Mouse (Mus musculus): ENCODE results near the gene Nrxn3. TPM values are rescaled to one million over a fixed set of nuclear protein-coding genes. Genes with fewer than 3 reads are reported as not detected.

The Nrxn3 gene
- polyA plus RNA-seq, 1 experiment from 2014 or later, result 1.0 TPM

DNA sequence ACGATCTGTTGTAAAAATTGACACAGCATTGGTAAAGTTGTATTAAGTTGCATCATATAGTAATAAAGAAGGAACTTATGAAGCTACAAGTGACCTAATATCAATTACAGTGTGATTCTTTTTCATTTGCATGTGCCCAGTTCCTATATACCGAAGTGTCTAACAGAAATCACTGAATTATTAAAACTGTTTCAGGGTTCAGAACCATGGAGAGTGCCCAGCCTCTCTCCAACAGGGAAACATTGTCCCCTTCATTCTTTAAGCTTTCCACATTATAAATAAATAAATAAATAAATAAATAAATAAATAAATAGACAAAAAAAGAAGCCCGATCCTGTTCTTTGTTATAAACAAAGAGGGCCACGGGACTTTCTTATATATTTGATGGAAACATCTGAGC is 140.4 kb downstream of the Nrxn3 start:
- H3K4me2 ChIP-seq (replicated peaks), result no peak overlapping the region
- H3K4me1 ChIP-seq, result peaks cover 3% of the 10 kb centered on the region; the same call in 1 of the 2 replicates
- no peak overlapping the region for H3K27ac ChIP-seq
- no peaks in the 10 kb centered on the region for H3K36me3 ChIP-seq
- no peak overlapping the region for H3K4me3 ChIP-seq
- H3K9me3 ChIP-seq, result no peaks in the 10 kb centered on the region
- no peak overlapping the region for H3K9ac ChIP-seq
- ATAC-seq (ENCODE audit: low FRiP score, low read depth), result no peak
- 79% methylated on average over 4 of the region's 4 CpGs for WGBS
- no peaks in the 10 kb centered on the region for H3K27me3 ChIP-seq

DNA sequence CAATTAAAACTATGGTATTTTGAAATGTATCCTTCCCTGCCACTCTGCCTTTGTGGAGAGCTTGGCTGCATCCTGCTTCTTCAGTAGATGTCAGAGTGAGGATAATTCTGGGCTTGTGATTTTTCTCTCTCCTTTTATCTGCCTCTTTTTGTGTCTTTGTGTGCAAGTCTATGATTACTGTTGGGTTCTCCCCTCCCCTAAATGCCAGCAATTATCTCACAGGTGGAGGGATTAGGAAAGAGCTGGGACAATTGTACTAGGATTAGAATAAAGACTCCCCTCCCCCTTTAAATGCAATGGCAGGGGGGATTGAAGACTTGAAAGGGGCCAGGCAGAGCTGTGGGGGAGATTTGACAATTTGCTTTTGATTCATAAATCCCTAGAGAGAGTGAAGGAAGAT is 145.6 kb downstream of the Nrxn3 start:
- H3K9ac ChIP-seq, result no peak overlapping the region
- H3K9me3 ChIP-seq, result no peaks in the 10 kb centered on the region
- no peak overlapping the region for H3K4me2 ChIP-seq (replicated peaks)
- H3K4me3 ChIP-seq, result no peak overlapping the region
- H3K4me1 ChIP-seq, result no peaks in the 10 kb centered on the region
- H3K27ac ChIP-seq, result no peak overlapping the region
- no peaks in the 10 kb centered on the region for H3K27me3 ChIP-seq
- no peaks in the 10 kb centered on the region for H3K36me3 ChIP-seq
- ATAC-seq (ENCODE audit: low FRiP score, low read depth), result no peak

DNA sequence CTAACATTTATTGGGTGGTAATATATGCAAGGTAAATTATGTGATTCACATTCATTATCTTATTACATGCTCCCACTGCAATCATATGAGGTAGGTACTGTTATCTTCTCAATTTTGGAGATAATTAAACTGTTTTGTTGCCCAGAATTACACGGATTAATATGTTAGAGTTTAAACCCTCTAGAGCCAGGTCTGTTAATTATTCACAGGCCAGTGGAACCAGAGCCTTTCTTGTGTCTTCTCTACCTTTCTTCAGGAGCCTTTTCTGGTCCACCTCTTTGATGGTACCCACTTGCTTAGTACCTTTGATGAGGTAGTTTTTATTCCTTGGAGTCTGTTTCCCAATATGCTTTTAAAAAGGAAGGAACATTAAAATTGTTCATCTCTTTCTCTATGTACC is 174.7 kb downstream of the Nrxn3 start:
- no peaks in the 10 kb centered on the region for H3K27me3 ChIP-seq
- ATAC-seq (ENCODE audit: low FRiP score, low read depth), result no peak
- no peak overlapping the region for H3K4me2 ChIP-seq (replicated peaks)
- no peak overlapping the region for H3K4me3 ChIP-seq
- H3K27ac ChIP-seq, result no peak overlapping the region
- H3K36me3 ChIP-seq, result no peaks in the 10 kb centered on the region
- WGBS, result 63% methylated on average over 1 of the region's 1 CpGs
- H3K9ac ChIP-seq, result no peak overlapping the region
- H3K9me3 ChIP-seq, result no peaks in the 10 kb centered on the region
- H3K4me1 ChIP-seq, result no peaks in the 10 kb centered on the region

DNA sequence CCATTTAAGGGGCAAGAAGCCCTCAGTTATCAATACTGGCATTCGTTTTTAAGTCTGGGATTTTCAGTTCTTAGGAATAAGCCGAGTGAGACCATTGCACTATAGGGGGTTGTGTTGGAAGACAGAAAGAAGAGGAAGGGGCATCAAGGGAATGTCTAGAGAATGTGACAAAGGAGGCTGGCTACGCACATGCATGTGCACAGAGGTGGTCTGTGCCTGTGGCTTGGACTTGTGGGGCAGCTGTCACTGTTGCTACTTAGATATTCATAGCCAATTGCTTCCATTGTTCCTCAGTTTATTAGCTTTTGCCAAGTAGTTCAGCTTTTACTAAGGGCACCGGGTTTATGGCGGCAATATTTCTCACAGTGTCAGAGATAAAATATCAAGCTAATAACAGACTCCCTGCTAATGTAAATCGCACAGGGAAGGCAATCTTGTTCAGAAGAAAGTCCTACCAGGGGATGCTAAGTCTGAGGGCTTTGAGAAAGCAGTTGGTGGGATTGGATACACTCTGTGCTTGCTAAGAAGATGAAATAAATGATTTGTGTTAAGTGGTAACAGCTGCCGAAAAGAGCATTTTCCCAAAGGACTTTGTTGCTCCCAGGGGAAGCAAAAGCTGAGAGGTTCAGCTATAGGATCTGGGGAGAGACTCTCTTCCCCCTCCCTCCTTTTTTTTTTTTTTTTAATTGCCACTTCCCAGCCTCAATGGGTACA is 177.5 kb downstream of the Nrxn3 start:
- WGBS, result 35% methylated on average over 7 of the region's 7 CpGs
- no peaks in the 10 kb centered on the region for H3K36me3 ChIP-seq
- no peak overlapping the region for H3K4me3 ChIP-seq
- no peaks in the 10 kb centered on the region for H3K4me1 ChIP-seq
- no peak for ATAC-seq (ENCODE audit: low FRiP score, low read depth)
- no peaks in the 10 kb centered on the region for H3K27me3 ChIP-seq
- no peaks in the 10 kb centered on the region for H3K9me3 ChIP-seq
- H3K9ac ChIP-seq, result no peak overlapping the region
- no peak overlapping the region for H3K27ac ChIP-seq
- H3K4me2 ChIP-seq (replicated peaks), result no peak overlapping the region

DNA sequence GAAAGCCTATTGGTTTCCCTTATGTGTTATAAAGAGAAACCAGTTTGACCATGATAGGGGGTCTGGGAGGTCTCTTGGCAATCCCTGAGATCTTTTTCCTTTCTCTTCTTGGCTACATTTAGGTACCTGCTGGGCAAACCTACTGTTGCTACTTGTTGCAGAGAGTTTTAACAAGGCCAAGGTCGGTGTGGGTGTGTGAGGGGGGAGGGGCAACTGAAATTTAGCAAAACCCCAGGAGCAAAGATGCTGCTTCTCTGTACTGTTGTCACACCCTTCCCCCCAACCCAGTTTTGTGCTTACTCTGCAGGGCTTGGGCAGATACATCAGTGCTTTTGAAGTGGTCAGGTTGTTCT is 178.0 kb downstream of the Nrxn3 start:
- ATAC-seq (ENCODE audit: low FRiP score, low read depth), result no peak
- WGBS, result 0% methylated on average over 1 of the region's 1 CpGs
- no peak overlapping the region for H3K9ac ChIP-seq

DNA sequence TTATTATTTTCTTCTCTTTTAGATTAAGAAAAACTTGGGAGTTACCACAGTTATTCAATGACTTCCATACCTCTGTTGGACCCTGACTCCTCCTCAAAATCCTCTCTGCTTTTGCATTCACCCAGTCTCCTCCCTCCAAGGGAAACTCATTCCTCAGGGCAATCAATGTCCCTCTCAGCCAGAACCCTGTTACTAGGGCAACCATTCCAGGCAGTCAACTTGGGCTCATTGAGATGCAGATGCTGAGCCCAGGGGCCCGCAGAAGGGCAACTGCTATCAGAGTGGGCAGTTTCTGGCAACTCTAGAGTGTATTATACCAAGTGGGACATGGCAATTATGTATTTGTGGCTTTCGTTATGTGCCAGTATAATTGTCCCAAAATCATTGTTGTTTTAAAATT is 188.1 kb downstream of the Nrxn3 start:
- Histone ChIP-seq H3K9me3 (no peaks in the 10 kb centered on the region), H3K4me3 (no peak overlapping the region), H3K4me2 (replicated peaks) (no peak overlapping the region), H3K9ac (no peak overlapping the region), H3K27me3 (no peaks in the 10 kb centered on the region), H3K27ac (no peak overlapping the region), H3K4me1 (no peaks in the 10 kb centered on the region), H3K36me3 (no peaks in the 10 kb centered on the region)
- WGBS, result 43% methylated on average over 2 of the region's 2 CpGs
- ATAC-seq (ENCODE audit: low FRiP score, low read depth), result no peak

More for the DNA sequence above, 178.0 kb downstream of the Nrxn3 start:
- Histone ChIP-seq H3K27me3 (no peaks in the 10 kb centered on the region), H3K4me1 (no peaks in the 10 kb centered on the region), H3K4me3 (no peak overlapping the region), H3K27ac (no peak overlapping the region), H3K36me3 (no peaks in the 10 kb centered on the region), H3K4me2 (replicated peaks) (no peak overlapping the region), H3K9me3 (no peaks in the 10 kb centered on the region)

DNA sequence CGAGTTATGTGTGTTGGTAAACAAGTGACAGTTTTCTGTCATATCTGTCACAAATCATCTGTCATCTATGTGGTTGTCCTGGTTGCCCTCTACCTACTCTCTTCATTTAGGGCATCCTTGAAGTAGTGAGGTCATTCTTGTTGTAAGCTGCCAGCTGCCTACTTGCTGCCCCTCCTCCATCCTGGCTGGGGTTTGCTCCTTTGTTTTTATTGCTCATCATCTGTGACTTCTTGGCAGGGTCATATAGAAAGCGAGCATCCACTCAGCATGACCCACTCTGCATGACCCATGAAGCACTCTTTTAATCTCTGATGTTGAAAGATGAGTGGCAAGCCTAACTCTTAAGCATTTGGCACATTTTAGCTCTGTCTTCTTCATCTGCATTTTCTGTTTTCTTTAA is 194.1 kb downstream of the Nrxn3 start:
- H3K4me1 ChIP-seq, result no peaks in the 10 kb centered on the region
- no peaks in the 10 kb centered on the region for H3K9me3 ChIP-seq

DNA sequence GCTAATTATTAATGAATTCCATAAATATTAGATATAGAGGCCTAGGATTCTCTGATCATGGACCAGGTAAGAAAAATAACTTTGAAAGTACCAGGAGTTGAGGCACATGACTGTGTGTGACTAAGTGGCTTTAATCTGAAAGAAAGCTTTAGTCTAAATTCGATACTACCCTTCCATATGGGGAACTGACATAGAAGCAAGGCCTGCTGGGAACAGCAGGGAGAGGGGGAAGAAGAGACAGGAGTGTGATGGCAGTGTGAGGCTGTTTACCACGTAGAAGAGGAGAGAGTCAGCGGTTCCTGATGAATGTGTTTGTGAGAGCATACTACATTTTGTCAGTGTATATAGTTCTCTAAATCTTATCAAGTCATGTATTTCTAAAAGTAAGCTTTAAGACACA is 202.2 kb downstream of the Nrxn3 start:
- H3K9me3 ChIP-seq, result no peaks in the 10 kb centered on the region
- no peak for ATAC-seq (ENCODE audit: low FRiP score, low read depth)
- 71% methylated on average over 3 of the region's 3 CpGs for WGBS
- H3K4me2 ChIP-seq (replicated peaks), result no peak overlapping the region
- H3K36me3 ChIP-seq, result no peaks in the 10 kb centered on the region
- no peaks in the 10 kb centered on the region for H3K4me1 ChIP-seq
- no peaks in the 10 kb centered on the region for H3K27me3 ChIP-seq
- no peak overlapping the region for H3K4me3 ChIP-seq
- no peak overlapping the region for H3K9ac ChIP-seq
- no peak overlapping the region for H3K27ac ChIP-seq

More for the DNA sequence above, 194.1 kb downstream of the Nrxn3 start:
- WGBS, result 58% methylated on average over 2 of the region's 2 CpGs
- ATAC-seq (ENCODE audit: low FRiP score, low read depth), result no peak
- H3K27ac ChIP-seq, result no peak overlapping the region
- no peak overlapping the region for H3K4me3 ChIP-seq
- no peaks in the 10 kb centered on the region for H3K36me3 ChIP-seq
- no peak overlapping the region for H3K4me2 ChIP-seq (replicated peaks)
- H3K9ac ChIP-seq, result no peak overlapping the region
- no peaks in the 10 kb centered on the region for H3K27me3 ChIP-seq

DNA sequence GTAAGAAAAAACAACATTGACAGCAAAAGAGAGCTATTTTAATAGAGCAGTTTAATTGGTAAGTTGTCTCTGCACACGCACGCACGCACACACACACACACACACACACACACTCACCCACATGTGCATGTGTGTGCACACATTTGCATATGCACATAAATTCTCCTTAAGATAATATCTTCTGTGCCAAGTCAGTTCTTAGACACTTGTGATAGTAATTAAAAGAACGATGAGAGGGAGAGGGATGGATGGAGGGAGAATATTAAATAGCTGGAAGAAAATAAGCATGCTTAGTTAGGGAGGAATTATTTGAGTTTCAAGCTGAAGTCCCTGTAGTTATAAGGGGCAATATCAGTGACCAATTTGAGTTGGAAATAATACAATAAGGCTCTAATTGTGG is 203.6 kb downstream of the Nrxn3 start:
- no peaks in the 10 kb centered on the region for H3K4me1 ChIP-seq
- H3K27me3 ChIP-seq, result no peaks in the 10 kb centered on the region
- H3K9ac ChIP-seq, result no peak overlapping the region
- ATAC-seq (ENCODE audit: low FRiP score, low read depth), result no peak
- H3K4me3 ChIP-seq, result no peak overlapping the region
- no peak overlapping the region for H3K4me2 ChIP-seq (replicated peaks)
- no peak overlapping the region for H3K27ac ChIP-seq
- no peaks in the 10 kb centered on the region for H3K36me3 ChIP-seq
- no peaks in the 10 kb centered on the region for H3K9me3 ChIP-seq
- 91% methylated on average over 4 of the region's 4 CpGs for WGBS

DNA sequence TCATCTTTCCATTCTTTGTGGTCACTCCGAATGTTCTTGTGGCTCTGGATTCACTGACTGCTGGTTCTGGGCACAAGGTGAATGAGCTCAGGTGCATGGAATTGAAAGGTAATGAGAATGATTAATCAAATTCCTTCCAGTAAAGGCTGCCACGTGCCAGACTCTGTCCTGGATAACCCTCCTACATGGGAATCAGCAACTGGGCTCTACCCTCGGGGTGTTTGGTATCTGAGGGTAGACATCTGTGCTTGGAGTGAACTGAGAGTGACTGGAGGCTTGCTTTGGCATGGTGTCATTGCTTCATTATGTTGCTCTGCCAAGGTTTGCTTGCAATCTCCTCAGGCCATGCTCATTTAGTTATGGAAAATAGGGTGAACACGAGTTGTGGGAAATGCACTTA is 209.0 kb downstream of the Nrxn3 start:
- Histone ChIP-seq H3K4me3 (no peak overlapping the region), H3K9me3 (no peaks in the 10 kb centered on the region), H3K36me3 (no peaks in the 10 kb centered on the region), H3K4me1 (no peaks in the 10 kb centered on the region), H3K9ac (no peak overlapping the region), H3K27me3 (no peaks in the 10 kb centered on the region), H3K4me2 (replicated peaks) (no peak overlapping the region), H3K27ac (no peak overlapping the region)
- ATAC-seq (ENCODE audit: low FRiP score, low read depth), result no peak
- WGBS, result 70% methylated on average over 4 of the region's 4 CpGs

DNA sequence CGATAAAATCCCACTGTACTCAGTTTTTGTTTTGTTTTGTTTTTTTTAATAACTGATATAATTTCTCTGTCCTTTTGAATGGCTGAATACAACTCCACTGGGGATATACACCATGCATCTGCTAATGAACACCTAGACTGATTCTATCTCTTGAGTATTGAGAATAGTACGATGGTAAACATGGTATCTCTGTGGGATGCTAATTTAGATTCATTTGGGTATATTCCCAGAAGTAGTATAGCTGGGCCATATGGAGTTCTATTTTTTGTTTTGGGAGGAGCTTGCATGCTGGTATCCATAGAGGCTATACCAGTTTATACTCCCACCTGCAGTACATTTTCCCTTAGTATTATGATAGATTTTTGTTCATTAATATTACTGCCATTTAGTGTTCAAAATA is 217.0 kb downstream of the Nrxn3 start:
- H3K4me2 ChIP-seq (replicated peaks), result no peak overlapping the region
- no peaks in the 10 kb centered on the region for H3K9me3 ChIP-seq
- H3K36me3 ChIP-seq, result no peaks in the 10 kb centered on the region
- H3K4me3 ChIP-seq, result no peak overlapping the region
- H3K27me3 ChIP-seq, result no peaks in the 10 kb centered on the region
- ATAC-seq (ENCODE audit: low FRiP score, low read depth), result no peak
- 81% methylated on average over 2 of the region's 2 CpGs for WGBS
- no peak overlapping the region for H3K9ac ChIP-seq
- H3K27ac ChIP-seq, result no peak overlapping the region
- H3K4me1 ChIP-seq, result no peaks in the 10 kb centered on the region

DNA sequence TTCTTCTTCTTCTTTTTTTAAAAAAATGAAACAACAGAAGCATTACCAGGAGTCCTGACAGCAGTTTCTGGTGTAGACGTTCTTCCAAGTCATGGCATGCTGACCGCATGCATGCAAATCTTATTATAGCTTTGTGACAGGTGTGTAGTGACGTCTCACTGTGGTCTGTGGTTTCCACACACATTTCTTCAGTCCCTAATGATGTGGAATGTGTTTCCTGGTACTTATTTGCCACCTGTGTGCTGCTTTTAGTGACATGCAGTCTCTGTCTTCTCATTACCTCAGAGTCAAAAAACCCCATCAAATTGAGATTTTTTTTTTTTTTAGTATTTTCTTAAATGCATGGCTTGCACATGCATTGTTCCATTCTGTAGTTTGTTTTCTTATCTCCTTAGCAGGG is 222.3 kb downstream of the Nrxn3 start:
- no peak for ATAC-seq (ENCODE audit: low FRiP score, low read depth)
- 49% methylated on average over 3 of the region's 3 CpGs for WGBS

DNA sequence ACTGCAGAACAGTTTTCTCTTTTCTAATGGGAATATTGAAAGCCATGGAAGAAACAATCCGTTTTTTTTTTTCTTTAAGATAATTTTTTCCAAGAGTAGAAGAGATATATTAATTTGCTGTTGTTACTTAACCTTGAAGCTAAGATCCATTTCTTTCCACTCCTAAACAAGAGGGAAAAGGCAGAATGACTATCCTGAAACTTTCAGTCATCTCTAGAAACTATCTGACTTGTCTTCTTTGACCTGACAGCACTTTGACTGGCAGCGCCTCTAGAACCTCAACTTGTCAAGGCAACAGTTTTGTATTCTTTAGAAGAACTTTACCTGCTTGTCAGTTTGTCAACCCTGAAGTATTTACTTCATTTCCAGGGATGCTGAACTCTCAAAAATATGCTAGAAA is 227.2 kb downstream of the Nrxn3 start:
- H3K9ac ChIP-seq, result no peak overlapping the region
- H3K9me3 ChIP-seq, result no peaks in the 10 kb centered on the region
- no peaks in the 10 kb centered on the region for H3K27me3 ChIP-seq
- H3K4me3 ChIP-seq, result no peak overlapping the region
- no peaks in the 10 kb centered on the region for H3K36me3 ChIP-seq
- no peak overlapping the region for H3K27ac ChIP-seq
- H3K4me1 ChIP-seq, result no peaks in the 10 kb centered on the region
- H3K4me2 ChIP-seq (replicated peaks), result no peak overlapping the region
- WGBS, result 83% methylated on average over 2 of the region's 2 CpGs
- ATAC-seq (ENCODE audit: low FRiP score, low read depth), result no peak

More for the DNA sequence above, 222.3 kb downstream of the Nrxn3 start:
- Histone ChIP-seq H3K9ac (no peak overlapping the region), H3K4me1 (no peaks in the 10 kb centered on the region), H3K36me3 (no peaks in the 10 kb centered on the region), H3K4me2 (replicated peaks) (no peak overlapping the region), H3K27ac (no peak overlapping the region), H3K4me3 (no peak overlapping the region), H3K27me3 (no peaks in the 10 kb centered on the region), H3K9me3 (no peaks in the 10 kb centered on the region)
